Mouse (Mus musculus): ENCODE data around the gene Plce1. TPM values are rescaled to one million over a fixed set of nuclear protein-coding genes. Genes with fewer than 3 reads are reported as not detected.

The Plce1 gene
- polyA plus RNA-seq, 2 experiments: 0.21 to 0.50 TPM

DNA sequence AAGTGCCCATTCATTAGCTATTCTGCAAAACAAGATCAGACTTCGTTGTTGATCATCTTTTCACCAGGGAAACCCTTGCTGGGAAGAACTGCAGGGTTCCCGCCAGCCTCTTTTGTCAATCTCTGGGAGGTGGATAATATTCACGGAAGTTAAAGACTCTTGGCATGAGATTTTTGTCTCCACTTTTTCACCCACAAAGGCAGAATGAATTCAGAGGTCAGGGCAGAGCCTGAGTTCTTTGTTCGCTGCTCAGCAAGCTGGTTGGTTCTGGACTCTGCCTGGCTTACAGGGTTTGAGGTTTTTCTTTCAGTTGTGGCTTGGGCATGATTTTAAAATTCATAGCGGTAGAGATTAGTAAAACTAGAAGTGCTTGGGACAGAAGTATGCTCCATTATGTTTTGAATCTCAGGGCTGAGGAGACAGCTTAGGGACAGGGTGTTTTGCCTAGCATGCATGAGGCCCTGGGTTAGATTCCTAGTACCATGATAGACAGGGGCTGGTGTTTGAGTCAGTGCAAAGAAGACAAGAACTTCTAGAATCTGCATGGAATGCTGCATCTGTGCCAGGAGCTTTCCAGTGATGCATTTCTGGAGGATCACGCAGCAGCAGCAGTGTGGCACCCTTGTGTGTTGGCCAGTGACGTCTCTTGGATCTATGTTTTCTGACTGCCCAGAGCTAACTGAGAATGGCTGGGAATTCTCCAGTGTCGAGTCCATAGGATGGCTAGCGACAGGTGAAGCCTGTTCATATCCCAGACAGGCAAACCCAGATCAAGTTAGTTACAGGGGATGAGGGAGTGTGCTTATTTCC lies 7.4 kb downstream of the Plce1 start:
- H3K9me3 ChIP-seq (ENCODE audit: control insufficient read depth, low read length): no peaks in the 10 kb centered on the region
- 50% methylated on average over 9 of the region's 9 CpGs for WGBS (ENCODE audit: insufficient replicate concordance)
- H3K9ac ChIP-seq (replicated peaks): no peak overlapping the region
- no peaks in the 10 kb centered on the region for H3K36me3 ChIP-seq (replicated peaks; ENCODE audit: control insufficient read depth, insufficient read depth, low read depth)
- H3K4me3 ChIP-seq (ENCODE audit: insufficient read depth in 1 of 2, low read depth in 2 of 2, low read length in 2 of 2): no peak overlapping the region
- no peaks in the 10 kb centered on the region for H3K4me1 ChIP-seq (replicated peaks; ENCODE audit: control insufficient read depth in 2 of 2, insufficient read depth in 2 of 2, low read length in 1 of 2)
- no peak overlapping the region for H3K4me2 ChIP-seq (ENCODE audit: low read depth)
- no peak overlapping the region for H3K27ac ChIP-seq
- no peak for TF ChIP-seq CTCF (IDR thresholded peaks at IDR 0.05; ENCODE audit: low read depth)
- no peak for TF ChIP-seq EP300 (IDR thresholded peaks at IDR 0.05; ENCODE audit: low read depth)
- DNase-seq (ENCODE audit: low read depth in 3 of 3, low spot score in 3 of 3) (no peak), ATAC-seq (ENCODE audit: insufficient read depth) (no peak)
- H3K27me3 ChIP-seq (ENCODE audit: control insufficient read depth, insufficient read depth, low read length): peaks cover 4% of the 10 kb centered on the region

DNA sequence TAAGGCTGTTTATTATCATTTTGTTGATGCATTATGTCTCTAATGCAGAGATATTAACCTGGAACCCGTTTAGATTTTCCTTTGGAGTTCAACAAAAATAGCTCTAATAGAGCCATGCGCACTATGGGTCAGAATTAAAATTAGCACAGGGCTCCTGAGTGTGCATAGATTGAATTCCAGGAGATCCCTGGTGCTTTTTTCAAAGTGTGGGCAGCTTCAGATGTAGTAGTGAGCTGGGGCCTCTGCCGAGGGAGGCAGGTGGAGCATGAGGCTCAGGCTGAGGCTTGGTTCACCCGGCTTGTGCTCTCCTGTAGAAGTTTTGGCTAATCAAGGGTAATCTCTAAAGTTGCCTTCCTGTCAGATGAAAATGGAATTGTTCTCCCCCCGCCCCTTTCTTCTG lies 17.3 kb downstream of the Plce1 start:
- WGBS (ENCODE audit: insufficient replicate concordance): 56% methylated on average over 5 of the region's 5 CpGs
- Histone ChIP-seq H3K4me3 (ENCODE audit: insufficient read depth in 1 of 2, low read depth in 2 of 2, low read length in 2 of 2) (no peak overlapping the region), H3K9ac (replicated peaks) (no peak overlapping the region), H3K4me2 (ENCODE audit: low read depth) (no peak overlapping the region), H3K36me3 (replicated peaks; ENCODE audit: control insufficient read depth, insufficient read depth, low read depth) (no peaks in the 10 kb centered on the region), H3K4me1 (replicated peaks; ENCODE audit: control insufficient read depth in 2 of 2, insufficient read depth in 2 of 2, low read length in 1 of 2) (no peaks in the 10 kb centered on the region), H3K27ac (no peak overlapping the region), H3K27me3 (ENCODE audit: control insufficient read depth, insufficient read depth, low read length) (no peaks in the 10 kb centered on the region), H3K9me3 (ENCODE audit: control insufficient read depth, low read length) (no peaks in the 10 kb centered on the region)
- no peak for DNase-seq (ENCODE audit: low read depth in 3 of 3, low spot score in 3 of 3)
- TF ChIP-seq CTCF (IDR thresholded peaks at IDR 0.05; ENCODE audit: low read depth) (no peak), EP300 (IDR thresholded peaks at IDR 0.05; ENCODE audit: low read depth) (no peak)
- no peak for ATAC-seq (ENCODE audit: insufficient read depth)

DNA sequence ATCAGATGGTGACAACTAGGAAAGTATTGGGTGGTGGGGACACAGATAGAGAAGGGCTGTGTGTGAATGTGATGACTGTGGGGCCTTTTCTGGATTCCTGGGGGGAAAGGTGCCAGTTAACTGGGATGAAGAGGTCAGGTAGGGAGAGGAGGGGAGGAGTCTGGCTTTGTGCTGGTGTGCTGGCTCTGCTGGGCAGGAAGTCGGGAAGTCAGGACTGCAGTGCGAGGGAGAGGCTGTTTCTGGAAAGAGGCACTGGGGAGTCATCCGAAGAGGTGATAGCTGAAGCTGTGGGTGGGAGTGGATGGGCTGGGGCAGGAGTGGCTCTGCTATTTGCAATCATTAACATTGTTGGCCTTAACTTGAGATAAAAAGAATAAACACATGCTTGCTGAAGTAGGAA lies 23.7 kb downstream of the Plce1 start:
- TF ChIP-seq EP300 (IDR thresholded peaks at IDR 0.05; ENCODE audit: low read depth) (no peak), CTCF (IDR thresholded peaks at IDR 0.05; ENCODE audit: low read depth) (no peak)
- WGBS (ENCODE audit: insufficient replicate concordance): 30% methylated on average over 3 of the region's 3 CpGs

DNA sequence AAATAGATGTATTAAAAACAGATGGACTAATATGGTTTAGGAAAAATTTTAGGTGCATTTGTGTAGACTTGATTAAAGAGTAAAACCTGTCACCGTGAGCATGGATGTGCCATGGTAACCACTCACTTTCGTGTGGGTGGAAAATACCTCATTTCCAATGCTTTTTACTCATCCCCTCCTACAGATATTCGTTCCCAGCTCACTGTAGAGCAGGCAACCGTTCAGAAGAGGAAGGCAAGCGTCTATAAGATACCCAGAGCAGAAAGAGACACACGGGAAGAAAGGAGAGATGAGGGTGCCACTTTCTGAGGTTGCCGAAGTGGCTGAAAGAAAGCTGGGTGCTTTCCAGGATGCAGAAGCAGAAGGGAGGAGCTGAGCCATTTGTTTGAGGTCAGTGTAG lies 25.2 kb downstream of the Plce1 start:
- H3K9ac ChIP-seq (replicated peaks): no peak overlapping the region
- WGBS (ENCODE audit: insufficient replicate concordance): 56% methylated on average over 7 of the region's 7 CpGs
- no peaks in the 10 kb centered on the region for H3K36me3 ChIP-seq (replicated peaks; ENCODE audit: control insufficient read depth, insufficient read depth, low read depth)
- H3K27ac ChIP-seq: no peak overlapping the region
- ATAC-seq (ENCODE audit: insufficient read depth) (no peak), DNase-seq (ENCODE audit: low read depth in 3 of 3, low spot score in 3 of 3) (no peak)
- H3K9me3 ChIP-seq (ENCODE audit: control insufficient read depth, low read length): no peaks in the 10 kb centered on the region
- no peak overlapping the region for H3K4me3 ChIP-seq (ENCODE audit: insufficient read depth in 1 of 2, low read depth in 2 of 2, low read length in 2 of 2)
- H3K4me1 ChIP-seq (replicated peaks; ENCODE audit: control insufficient read depth in 2 of 2, insufficient read depth in 2 of 2, low read length in 1 of 2): no peaks in the 10 kb centered on the region
- no peak overlapping the region for H3K4me2 ChIP-seq (ENCODE audit: low read depth)
- no peaks in the 10 kb centered on the region for H3K27me3 ChIP-seq (ENCODE audit: control insufficient read depth, insufficient read depth, low read length)
- no peak for TF ChIP-seq CTCF (IDR thresholded peaks at IDR 0.05; ENCODE audit: low read depth)
- no peak for TF ChIP-seq EP300 (IDR thresholded peaks at IDR 0.05; ENCODE audit: low read depth)

More for the DNA sequence above, 23.7 kb downstream of the Plce1 start:
- H3K9ac ChIP-seq (replicated peaks): no peak overlapping the region
- ATAC-seq (ENCODE audit: insufficient read depth) (no peak), DNase-seq (ENCODE audit: low read depth in 3 of 3, low spot score in 3 of 3) (no peak)
- H3K9me3 ChIP-seq (ENCODE audit: control insufficient read depth, low read length): no peaks in the 10 kb centered on the region
- no peaks in the 10 kb centered on the region for H3K36me3 ChIP-seq (replicated peaks; ENCODE audit: control insufficient read depth, insufficient read depth, low read depth)
- no peaks in the 10 kb centered on the region for H3K4me1 ChIP-seq (replicated peaks; ENCODE audit: control insufficient read depth in 2 of 2, insufficient read depth in 2 of 2, low read length in 1 of 2)
- H3K4me2 ChIP-seq (ENCODE audit: low read depth): no peak overlapping the region
- no peak overlapping the region for H3K27ac ChIP-seq
- no peak overlapping the region for H3K4me3 ChIP-seq (ENCODE audit: insufficient read depth in 1 of 2, low read depth in 2 of 2, low read length in 2 of 2)
- H3K27me3 ChIP-seq (ENCODE audit: control insufficient read depth, insufficient read depth, low read length): no peaks in the 10 kb centered on the region

DNA sequence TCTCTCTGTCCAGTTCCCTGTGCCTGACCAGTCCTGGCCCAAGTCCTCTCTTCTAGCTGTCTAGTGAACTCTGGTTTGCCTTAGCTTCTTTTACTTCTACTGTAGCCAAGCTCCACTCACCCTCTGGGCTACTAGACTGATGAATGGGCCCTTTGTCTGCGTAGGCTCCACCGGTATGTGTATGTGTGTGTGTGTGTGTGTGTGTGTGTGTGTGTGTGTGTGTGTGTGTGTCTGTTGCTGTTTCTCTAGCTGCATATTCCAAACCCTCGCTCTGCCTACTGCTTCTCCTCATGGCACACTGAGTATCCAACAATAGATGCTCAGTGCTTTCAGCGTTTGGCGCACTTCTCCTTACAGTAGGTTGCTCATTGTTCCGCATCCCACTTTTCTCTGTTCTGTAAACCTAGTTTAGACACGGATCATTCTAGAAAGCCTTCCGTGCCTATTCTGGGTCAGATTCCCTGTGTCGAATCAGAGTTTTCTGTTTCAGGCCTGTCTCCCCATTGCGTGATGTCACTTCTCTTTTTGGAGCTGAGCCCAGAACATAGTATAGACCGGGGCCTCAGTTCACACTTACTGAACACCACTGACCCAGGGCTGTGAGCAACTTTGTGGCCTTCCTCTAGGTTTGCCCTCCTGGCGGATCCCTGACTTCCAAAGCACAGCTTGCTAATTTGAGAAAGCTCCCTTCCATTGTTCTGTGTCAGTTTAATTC lies 26.5 kb downstream of the Plce1 start:
- ATAC-seq (ENCODE audit: insufficient read depth) (no peak), DNase-seq (ENCODE audit: low read depth in 3 of 3, low spot score in 3 of 3) (no peak)
- no peak overlapping the region for H3K9ac ChIP-seq (replicated peaks)
- H3K36me3 ChIP-seq (replicated peaks; ENCODE audit: control insufficient read depth, insufficient read depth, low read depth): no peaks in the 10 kb centered on the region
- no peak overlapping the region for H3K27ac ChIP-seq
- no peak overlapping the region for H3K4me3 ChIP-seq (ENCODE audit: insufficient read depth in 1 of 2, low read depth in 2 of 2, low read length in 2 of 2)
- no peaks in the 10 kb centered on the region for H3K4me1 ChIP-seq (replicated peaks; ENCODE audit: control insufficient read depth in 2 of 2, insufficient read depth in 2 of 2, low read length in 1 of 2)
- H3K9me3 ChIP-seq (ENCODE audit: control insufficient read depth, low read length): no peaks in the 10 kb centered on the region
- H3K27me3 ChIP-seq (ENCODE audit: control insufficient read depth, insufficient read depth, low read length): no peaks in the 10 kb centered on the region
- TF ChIP-seq EP300 (IDR thresholded peaks at IDR 0.05; ENCODE audit: low read depth) (no peak), CTCF (IDR thresholded peaks at IDR 0.05; ENCODE audit: low read depth) (no peak)
- 69% methylated on average over 12 of the region's 12 CpGs for WGBS (ENCODE audit: insufficient replicate concordance)
- no peak overlapping the region for H3K4me2 ChIP-seq (ENCODE audit: low read depth)

All from liver, embryonic 14.5 days (tissue).